Mouse (Mus musculus) retina, adult 2 months (tissue): ENCODE data around the gene Acsm3.
"Not testable (repeated sequence)": the region's sequence is repeated elsewhere in the genome, so short reads cannot be mapped to it uniquely, and the experiment has no call there.

Experiments
- DNase-seq: peaks from one replicate; pipeline ENCODE4 v3.0.0-alpha.2; 2012; ENCODE audit warnings: low read depth, low spot score

Acsm3 gene

DNA sequence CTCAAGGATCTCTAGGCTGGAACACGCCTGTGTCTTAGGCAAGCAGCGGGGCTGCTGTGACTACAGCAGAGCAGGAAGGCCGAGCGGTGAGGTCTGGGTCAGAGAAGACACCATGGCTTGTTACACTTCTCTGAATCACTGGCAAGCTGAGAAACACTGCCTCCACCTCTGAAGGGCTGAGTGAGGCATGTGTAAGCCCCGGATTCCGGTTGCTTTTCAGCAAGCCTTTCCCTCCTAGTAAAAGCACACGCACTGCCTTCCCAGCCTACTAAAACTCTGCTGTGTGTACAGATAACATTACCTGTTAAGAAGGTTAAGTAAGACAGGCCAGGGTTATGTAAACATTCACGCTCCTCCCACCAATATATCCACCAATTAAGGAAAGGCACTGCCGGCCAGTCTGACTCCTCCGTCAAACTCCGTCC lies at the start of gene Acsm3:
TSS of gene Acsm3 (plus strand) at position 397 of the 425 bp plus-strand sequence.
- DNase-seq, result no peak

DNA sequence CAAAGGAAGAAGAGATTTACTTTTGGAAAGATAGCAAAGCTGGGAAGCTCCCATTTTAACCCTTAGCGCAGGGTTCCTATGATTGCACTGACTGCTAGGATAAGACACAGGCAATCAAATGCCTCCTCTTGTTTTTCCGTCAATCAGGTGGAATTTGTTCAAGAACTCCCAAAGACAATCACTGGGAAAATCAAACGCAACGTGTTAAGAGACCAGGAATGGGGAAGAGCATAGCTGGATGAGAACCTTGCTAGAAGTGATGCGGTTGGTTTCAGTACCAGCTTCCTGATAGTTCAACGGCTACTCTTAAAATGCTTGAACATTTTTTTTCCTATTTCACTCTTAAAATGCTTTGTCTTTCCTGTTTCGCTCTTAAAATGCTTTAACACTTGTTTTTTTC lies 46.6 kb upstream of the Acsm3 start:
- DNase-seq, result no peak

DNA sequence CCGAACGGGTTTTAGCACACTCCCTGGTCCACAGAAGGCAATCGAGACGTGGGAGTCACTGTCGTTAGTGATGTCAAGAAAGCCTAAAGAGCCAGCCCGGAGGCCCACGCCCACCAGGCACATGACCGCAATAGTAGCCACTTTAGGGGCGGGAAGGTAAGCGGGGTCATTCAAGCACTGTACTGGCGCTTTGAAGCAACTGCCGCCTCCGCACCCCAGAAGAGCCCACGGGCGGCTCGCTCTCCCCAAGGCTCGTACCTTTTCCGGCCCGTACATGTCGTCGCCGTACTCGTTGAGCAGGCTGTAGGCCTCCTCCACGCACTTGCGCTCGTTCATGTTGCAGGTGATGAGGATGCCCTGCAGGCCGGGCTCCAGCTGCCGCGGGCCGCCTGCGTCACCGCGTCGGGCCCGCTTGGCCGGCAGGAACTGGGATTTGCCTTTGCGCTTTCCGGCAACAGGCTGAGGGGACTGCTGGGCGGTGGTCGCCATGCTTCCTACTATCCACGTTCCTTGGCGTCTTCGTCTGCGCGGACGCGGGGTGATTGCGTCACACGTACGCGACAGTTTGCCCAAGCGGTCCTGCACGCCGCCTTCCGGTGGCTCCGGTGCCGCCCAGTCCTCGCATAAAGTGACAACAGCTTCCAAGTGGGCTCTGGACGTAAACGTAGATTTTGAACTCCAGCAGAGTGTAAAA lies 40.3 kb upstream of the Acsm3 start, which contains the start of gene Thumpd1:
TSS of gene Thumpd1 (minus strand) at position 546 of the 694 bp plus-strand sequence.
- peak; percentile 85 for DNase-seq

DNA sequence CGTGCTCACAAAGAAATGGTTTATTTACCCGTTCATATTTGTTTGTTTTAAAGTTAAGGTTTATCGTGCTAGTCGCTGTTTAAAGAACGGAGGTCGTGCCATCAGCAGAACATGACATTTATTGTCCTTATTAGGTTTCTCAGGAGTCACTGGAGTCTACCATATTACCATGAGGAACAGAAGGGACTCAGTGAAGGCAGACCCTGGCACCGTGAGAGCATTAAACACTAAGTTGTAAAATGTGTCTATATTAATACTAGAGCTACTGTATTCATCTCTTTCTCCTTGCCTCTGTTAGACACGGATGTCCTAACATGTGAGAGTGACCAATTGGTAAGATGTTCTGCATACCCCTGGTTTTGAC lies 39.8 kb upstream of the Acsm3 start:
- no peak for DNase-seq

DNA sequence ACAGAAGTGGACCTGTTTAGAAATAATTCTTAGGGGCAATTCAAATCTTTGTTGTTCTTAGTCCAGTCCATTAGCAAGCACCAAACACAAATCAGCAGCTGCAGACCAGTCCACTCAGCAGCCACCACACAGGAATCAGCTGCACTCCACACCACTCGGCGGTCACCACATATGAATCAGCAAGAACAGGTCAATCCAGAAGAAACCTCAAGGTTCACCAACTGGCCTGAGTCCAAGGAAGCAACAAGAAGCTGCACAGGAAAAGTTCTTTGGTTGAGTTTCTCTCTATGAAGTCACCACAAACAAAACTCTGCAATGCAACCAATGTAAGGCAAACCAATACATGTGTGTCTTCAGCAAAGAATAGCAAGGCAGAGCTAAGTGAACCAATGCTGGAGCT lies 33.1 kb upstream of the Acsm3 start:
- DNase-seq, result no peak

DNA sequence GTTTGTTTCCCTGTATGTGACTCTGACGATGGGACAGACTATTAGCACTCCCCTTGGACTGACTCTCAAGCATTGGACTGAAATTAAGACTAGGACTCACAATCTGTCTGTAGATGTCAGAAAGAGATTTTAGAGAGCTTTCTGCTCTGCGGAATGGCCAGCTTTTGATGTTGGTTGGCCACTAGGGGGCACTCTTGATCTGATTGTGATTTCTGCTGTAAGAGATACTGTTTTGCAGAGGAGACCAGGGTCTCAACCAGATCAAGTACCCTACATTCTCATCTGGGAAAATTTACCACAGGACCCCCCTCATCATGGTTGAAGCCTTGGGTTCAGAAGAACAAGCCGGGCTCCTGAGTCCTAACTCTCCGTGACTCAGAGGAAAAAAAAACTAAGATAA lies 29.5 kb upstream of the Acsm3 start:
- DNase-seq, result not testable (repeated sequence)

DNA sequence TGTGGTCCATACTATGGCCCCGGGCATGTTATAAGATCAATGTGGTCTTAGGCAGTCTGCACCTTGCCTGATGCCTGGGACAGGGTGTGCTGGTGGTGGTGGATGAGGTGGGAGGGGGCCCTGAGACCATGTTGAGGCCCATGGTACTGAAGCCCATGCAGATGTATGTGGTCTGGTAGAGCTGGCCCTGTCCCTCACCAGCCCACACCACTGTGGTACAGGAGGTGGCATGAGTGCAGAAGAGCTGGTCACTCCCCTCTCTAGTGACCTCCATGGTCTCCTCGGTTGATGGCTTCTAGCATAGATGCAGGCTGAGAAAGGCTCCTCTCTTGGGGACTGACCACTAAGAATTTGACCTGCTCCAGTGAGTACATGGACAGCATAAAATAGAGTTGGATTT lies 21.8 kb upstream of the Acsm3 start:
- no peak for DNase-seq

DNA sequence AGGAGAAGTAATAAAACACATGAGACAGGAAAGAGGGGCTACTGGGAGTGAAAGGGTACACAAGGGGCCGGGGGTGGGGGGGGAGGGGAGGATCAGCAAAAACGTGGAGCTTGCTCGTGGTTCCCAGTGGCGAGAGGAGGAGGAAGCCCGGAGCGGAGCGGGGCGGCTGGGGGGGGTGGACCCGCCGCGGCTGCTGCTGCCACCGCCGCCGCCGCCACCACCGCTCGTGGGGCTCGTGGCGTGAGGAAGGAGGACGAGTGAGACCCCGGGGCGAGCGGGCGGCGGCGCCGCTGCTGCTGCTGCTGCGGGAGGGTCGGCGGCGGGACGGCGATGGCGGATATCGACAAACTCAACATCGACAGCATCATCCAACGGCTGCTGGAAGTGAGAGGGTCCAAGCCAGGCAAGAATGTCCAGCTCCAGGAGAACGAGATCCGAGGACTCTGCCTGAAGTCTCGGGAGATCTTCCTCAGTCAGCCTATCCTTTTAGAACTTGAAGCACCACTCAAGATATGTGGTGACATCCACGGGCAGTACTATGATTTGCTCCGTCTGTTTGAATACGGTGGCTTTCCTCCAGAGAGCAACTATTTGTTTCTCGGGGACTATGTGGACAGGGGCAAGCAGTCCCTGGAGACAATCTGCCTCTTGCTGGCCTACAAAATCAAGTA lies 20.8 kb upstream of the Acsm3 start:
- not testable (repeated sequence) for DNase-seq

DNA sequence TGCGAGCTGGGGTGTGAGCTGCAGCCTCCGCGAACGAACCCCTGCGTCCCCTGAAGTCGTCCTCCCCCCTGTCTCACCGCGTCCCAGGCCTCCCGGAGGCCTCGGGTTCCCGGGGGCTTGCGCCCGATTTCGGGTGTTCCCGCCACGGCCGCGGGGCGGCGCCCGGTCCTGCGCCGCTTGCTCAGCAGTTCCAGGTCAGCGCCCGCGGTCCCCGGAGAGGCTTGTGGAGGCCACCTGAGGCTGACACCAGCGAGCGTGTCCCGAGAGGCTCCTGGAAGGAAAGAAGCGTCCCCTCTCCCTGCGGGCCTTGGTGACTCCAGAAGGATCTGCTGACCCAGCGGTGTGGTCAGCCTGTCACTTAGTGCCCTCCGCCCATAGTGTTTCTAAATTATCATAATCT lies 16.4 kb upstream of the Acsm3 start:
- DNase-seq, result no peak

DNA sequence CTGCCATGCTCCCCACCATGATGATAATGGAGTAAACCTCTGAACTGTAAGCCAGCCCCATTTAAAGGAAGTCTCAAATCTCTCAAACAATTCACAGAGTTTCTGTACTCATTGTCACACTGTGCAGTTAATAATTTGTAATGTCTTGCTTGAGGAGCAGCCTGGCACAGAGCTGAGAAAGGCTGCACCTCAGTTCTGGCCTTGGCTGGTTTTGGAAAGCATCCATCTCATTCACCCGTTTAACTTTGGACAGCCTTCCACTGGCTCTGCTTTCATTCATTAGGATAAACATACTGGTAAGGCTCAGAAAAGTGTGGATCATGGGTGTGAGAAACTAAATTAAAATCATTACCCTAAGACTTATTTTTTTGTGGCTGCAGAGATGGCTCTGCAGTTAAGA lies 14.9 kb upstream of the Acsm3 start:
- no peak for DNase-seq

DNA sequence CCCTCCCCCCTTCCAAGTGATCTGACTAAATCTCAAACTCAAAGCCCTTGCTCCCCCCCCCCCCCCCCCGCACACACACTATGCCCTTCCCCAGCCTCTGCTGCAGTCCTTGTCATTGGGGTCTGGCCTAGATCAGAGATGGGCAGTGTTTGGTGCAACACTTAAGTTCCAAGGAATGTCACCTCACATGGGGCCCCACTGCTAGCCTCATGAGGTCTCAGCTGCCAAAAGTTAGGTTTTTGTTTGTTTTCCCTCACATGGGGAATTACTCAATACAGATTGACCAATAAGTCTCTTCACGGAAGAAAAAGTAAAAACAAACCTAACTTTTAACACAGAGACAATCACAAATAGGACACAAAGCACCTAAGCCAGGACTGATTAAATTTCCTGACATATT lies 12.0 kb upstream of the Acsm3 start:
- DNase-seq, result no peak

DNA sequence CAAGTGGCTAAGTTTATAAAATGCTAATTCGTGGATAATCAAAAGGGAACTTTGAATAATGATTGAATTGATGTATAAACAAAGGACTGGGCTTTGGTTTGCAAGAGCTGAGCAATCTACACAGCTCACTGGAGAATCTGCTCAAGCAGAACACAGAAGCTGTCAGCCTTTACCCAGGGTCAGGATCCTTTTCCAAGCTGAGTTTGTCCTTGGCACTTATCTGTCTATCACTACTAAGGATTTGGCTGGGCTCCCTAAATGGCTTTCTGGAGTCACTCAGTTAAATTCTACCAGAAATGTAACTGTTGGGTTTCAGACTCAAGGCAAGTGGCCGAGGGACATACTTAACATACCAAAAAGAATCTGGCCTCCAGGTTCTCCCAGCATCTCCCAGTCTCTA lies 10.8 kb upstream of the Acsm3 start:
- no peak for DNase-seq

DNA sequence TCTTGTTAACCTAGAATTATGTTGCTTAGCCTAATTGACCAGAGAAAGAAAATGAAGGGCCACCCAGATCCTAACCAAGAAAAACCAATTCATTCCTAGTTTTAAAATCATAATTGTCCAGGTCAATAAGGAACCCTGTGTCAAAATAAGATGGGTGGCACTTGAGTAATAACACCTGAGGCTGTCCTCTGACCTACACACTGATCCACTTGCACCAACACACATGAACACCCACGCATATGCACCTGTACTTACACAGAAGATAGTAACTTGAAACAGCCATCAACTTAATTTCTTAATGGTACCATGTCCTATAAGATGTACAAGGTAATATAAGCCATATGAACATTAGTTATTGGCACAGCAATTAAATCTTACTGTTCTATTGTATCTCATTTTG lies 7.0 kb upstream of the Acsm3 start:
- no peak for DNase-seq

DNA sequence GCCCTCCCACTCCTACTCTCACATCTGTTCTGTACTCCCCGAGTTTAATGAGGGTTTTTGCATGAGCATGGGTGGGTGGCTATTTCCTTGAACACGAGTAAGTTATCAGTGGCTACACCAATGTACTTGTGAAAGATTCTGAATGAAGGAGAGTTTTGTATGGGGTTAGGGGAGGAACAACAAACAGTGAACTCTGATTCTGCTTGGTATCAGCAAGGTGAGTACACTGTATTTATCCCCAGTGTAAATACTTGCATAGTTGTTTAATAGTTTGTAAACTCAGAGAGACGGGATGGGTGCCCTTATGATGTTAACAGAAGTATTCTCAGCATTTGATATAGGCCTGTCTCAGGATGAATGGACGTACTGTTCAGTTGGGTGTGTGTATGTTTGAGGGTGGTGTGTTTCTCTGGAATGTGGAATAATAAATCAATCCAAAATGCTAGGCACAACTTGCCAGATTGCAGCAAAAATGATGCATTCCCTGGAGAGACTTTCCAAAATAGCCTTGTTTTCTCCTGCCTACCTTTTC lies 1.5 kb downstream of the Acsm3 start:
- no peak for DNase-seq

DNA sequence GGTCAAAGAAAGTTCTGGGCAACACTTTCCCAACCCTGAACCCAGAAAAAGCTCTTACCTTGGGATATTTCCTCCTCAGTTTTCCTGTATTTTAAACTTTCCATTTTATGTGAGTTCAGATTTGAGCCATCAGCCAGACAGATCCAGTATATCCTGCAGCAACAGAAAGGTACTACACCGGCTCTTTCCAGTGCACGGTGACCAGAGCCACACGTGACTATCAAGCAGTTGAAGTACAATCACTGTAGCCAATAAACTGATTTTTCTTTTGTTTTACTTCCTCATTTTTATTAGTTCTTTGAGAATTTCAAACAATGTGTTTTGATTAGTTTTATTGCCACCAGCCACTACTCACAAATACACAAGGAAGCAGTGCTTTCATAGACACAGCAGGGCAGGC lies 3.7 kb downstream of the Acsm3 start:
- no peak for DNase-seq

DNA sequence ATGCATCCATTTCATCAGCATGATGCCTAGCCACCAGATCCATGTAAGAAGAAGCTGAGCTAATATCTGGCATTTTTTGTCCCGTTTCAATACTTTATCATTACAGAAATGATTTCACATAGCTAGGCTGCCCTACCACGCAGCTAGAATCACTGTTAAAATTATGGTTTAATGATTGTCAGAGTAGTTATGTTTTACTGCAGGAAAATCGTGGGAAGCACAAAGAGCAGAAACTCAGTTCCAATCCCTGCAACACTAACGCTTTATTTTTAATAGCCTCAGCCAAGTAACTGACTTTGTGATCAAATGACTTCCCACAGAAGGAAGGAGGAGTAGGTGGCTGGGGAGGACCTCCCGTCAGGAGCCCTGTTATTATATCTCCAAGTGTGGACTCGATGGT lies 6.3 kb downstream of the Acsm3 start:
- DNase-seq, result no peak

DNA sequence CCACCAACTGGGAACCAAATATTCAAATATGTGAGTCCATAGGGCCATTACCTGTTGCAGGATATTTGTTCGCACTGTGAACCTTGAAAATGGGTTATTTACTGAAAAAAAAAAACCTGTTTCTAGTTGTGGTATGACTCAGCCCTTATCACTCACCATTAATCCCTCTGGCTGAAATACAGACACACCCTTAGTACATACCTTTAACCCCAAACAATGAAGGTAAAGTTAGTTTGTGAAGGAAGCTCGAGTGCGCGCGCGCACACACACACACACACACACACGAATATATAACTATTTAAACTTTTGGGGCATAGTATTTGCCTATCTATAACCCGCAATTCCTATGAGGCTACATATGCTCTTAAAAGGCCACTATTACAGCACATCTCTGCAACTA lies 9.2 kb downstream of the Acsm3 start:
- DNase-seq, result no peak

DNA sequence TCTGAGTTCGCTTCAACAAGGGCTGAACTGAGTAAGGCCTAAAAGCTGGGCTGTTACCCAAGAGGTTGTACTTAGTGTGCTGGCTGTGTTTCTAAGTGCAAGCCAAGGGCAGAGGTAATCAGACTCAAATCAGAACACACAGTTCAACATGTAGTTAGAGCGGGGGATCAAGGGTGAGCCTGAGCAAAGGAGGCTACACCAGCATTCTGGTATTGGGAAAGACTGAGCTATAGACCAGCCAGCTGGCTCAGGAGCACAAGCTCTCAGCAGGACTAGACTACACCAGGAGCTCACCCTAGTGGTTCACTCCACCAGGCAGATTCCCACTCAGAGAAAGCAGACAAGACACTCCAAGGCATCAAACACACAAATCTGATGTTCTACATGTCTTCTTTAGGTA lies 22.7 kb downstream of the Acsm3 start:
- no peak for DNase-seq

DNA sequence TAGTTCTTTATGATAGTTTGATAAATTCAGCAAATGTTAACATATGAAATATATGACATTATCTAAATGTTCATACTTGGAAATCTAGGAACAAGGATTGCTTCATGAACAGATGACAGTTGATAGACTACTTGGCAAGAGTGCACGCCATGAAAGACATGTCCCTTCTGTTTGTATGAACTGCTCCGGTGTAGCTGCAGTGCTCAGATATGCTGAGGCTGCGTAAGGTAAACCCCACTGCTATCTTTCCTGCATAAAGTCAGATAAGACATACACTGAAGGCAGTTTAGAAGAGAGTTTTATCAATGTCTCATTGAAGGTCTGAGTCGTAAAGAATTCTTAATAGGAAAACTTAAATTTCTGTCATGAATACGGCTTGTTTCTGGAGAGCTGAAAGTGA lies 24.2 kb downstream of the Acsm3 start:
- DNase-seq, result no peak

DNA sequence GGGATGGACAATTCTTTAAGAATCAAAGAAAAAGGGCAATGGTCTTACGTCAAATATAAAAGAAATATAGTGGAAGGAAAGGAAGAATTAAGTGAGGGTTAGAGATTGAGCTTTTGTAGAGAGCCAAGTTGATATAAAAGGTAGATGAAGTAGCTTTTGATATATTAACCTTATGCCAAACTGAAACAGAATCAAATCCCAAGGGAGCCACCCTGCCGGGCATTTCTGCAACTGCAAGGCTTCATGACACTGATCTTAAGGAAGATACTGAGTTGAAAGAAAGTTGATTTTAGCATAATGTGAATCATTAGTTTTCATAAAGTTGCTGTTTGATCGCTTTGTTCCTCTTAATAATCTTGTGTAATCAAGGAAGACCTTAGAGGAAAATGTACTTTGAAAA lies 28.3 kb downstream of the Acsm3 start:
- no peak for DNase-seq

DNA sequence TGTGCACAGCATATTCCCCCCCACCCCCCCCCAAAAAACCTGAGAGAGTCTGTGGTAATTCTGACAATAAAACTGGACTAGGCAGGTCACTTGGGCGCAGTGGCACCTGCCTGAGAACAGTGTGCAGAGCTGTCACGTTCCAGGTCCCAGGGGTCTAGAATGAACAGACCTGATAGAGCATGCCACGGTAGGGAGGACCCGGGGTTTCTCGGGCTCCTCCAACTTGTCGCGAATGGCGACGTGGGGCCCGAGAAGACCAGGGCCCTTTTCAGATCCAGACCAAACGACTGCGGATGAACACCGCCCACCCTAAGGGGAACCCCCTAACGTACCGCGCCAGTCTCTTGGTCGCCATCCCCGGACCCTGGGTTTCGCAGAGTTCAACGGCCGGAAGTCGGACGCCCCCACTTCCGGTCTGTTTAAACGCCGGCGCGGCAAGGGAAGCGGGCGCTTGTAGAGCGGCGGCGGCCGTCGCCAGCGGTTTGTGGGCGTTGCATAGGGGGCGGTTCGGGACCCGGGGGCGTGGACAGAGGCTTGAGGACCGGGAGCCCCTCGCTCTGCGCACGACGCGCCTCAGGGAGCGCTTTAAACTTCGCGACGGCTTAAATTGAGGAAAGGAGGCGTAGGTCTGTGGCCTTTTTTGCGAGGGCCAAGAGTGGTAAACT lies 33.0 kb downstream of the Acsm3 start, which contains the start of the genes Rexo5 and Eri2:
TSS of gene Rexo5 (plus strand) at position 421 of the 665 bp plus-strand sequence.
TSS of gene Eri2 (minus strand) at position 473 of the 665 bp plus-strand sequence.
- peak; percentile 39 for DNase-seq

DNA sequence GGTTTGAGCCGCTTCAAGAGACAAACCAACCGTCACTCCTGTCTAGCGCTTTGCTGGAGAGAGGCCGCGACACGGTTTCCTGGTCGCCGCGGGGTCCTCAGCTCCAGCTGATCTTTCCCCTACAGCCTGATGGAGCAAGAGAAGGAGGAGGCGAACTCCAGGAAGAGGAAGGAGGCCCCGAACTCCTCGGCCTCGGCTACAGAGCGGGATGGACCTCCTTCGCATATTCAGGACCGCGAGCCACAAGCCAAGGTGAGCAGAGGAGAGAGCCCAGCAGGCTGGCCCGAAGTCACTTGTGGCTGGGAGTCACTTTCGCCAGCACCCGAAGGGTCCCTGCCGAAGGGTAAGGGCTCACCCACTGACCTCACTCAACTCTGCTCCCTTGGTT lies 33.5 kb downstream of the Acsm3 start:
- no peak for DNase-seq

DNA sequence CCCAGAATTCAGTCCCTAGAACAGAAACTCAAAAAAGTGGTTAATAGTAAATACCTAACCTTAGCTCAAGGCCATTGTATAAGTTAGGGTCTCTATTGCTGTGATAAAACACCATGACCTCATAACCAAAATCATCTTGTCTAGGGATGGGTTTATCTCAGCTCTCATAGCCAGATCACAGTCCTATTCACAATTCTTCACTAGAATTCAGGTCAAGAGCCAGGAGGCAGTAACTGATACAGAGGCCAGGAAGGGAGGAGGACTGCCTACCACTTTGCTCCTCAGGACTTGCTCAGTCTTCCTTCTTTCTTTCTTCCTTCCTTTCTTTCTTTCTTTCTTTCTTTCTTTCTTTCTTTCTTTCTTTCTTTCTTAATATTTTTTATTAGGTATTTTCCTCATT lies 34.6 kb downstream of the Acsm3 start:
- no peak for DNase-seq
